Mouse (Mus musculus): ENCODE measurements around the gene Adam15. TPM values are rescaled to one million over a fixed set of nuclear protein-coding genes. Genes with fewer than 3 reads are reported as not detected.

Gene Adam15
- polyA plus RNA-seq, 1 experiment = 190 TPM

DNA sequence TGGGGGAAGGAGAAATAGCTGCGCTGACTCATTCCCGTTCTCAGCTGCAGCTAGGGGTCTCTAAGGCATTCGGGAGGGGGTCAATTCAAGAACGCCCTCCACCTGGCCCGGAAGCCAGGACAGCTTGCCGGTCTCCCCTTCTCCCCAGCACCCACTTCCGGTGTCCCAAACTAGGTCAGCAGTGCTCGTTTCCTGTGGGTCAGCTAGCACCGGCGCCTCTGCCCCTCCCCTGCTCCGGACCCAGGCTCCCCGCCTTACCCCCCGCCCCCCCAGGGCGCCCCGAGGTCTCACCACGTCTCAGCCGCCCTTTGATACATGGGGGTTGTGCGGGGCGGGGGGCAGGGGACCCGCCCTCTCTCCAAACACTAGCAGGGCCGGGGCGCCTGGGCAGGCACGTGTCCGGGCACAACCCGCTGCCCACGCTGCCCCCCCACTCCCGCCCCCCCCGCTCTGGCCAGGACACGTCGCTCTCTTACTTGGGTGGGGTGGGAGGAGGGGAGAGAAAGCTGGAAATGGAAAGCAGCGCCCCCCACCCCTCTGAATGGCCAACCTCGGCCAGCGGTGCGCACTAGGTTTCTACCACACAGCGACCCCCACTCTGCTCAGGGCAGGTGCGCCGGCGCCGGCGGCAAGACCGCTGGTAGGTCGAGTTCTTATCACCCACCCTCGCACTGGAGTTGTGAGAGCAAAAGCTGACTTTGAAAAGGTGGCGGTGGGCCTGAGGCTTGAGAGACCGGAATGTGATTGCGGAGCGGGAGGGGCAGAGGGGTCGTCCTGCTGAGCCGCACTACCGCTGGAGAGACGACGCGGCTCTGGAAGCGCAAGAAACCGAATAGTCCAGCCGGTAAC, 42.1 kb upstream of the Adam15 start:
- H3K4me3 ChIP-seq (replicated peaks; ENCODE audit: extremely low read depth, low read depth, low read length) = peak overlapping the region; percentile 85
- under 1% methylated on average over 55 of the region's 56 CpGs for whole genome bisulfite sequencing
- no peak for TF ChIP-seq POLR2A (IDR thresholded peaks at IDR 0.05; ENCODE audit: borderline replicate concordance, extremely low read depth, low read depth, low read length)
- no peak for TF ChIP-seq CTCF (IDR thresholded peaks at IDR 0.05; ENCODE audit: insufficient read depth, low read length)
- DNase-seq = peak; percentile 66
- peaks cover 29% of the 10 kb centered on the region for H3K4me1 ChIP-seq (ENCODE audit: control insufficient read depth, insufficient read depth, low read length)

DNA sequence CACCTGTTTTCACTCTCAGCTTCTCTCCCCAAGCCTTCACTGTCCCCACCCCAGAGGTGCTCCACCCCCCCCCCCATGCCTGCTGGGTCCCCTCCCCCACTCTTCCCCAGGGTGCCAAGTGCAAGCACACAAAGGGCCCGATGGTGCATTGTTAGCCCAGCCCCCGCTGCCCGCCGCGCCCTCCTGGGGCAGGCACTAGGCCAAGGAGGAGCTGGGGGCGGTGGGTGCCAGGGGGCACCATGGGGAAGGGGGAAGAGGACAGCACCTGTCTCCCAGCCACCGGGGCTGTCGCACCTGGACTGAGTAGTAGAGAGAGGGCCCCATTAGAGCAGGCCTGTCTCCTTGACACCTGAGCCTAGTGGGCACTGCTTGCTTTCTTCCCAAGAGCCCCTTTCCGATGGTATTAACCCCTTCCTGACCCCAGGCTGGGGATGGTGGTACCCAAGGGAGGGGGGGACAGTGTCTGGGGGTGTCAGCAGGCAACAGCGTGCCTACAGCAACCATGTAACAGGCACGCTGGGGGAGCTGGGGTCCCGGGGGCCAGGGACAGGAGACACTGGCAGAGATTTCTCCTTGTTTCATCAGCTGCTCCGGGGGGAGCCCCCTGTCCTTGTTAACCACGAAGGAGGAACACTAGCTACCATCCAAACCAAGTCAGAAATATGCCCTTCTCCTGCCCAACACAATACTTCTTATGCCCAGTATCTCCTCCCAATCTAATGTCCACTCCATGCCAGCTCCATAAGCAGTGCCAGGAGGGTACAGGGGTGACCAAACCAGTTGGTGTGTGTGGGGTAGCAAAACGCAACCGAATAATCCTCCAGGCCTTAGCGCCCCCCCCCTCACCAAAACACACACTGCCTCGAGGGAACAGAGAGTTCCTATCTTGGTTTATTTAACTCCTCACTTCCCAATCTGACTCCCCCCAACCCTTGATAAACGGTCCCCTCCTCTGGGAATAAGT, 41.2 kb upstream of the Adam15 start:
- peak; percentile 36 for DNase-seq
- 18% methylated on average over 19 of the region's 19 CpGs for WGBS
- Histone ChIP-seq H3K4me3 (replicated peaks; ENCODE audit: extremely low read depth, low read depth, low read length) (peak overlapping the region; percentile 85), H3K4me1 (ENCODE audit: control insufficient read depth, insufficient read depth, low read length) (peaks cover 26% of the 10 kb centered on the region)
- TF ChIP-seq CTCF (IDR thresholded peaks at IDR 0.05; ENCODE audit: insufficient read depth, low read length) (no peak), POLR2A (IDR thresholded peaks at IDR 0.05; ENCODE audit: borderline replicate concordance, extremely low read depth, low read depth, low read length) (no peak)

GRCm38 (mm10) chr3:89390111-89390515, 40.3 kb upstream of the Adam15 start:
- peaks cover 19% of the 10 kb centered on the region for H3K4me1 ChIP-seq (ENCODE audit: control insufficient read depth, insufficient read depth, low read length)
- DNase-seq = peak; percentile 33
- 6% methylated on average over 5 of the region's 5 CpGs for WGBS
- no peak for TF ChIP-seq CTCF (IDR thresholded peaks at IDR 0.05; ENCODE audit: insufficient read depth, low read length)
- no peak for TF ChIP-seq POLR2A (IDR thresholded peaks at IDR 0.05; ENCODE audit: borderline replicate concordance, extremely low read depth, low read depth, low read length)
- H3K4me3 ChIP-seq (replicated peaks; ENCODE audit: extremely low read depth, low read depth, low read length) = no peak overlapping the region

GRCm38 (mm10) chr3:89388901-89389740, 39.3 kb upstream of the Adam15 start:
- H3K4me1 ChIP-seq (ENCODE audit: control insufficient read depth, insufficient read depth, low read length) = peaks cover 22% of the 10 kb centered on the region
- WGBS = 39% methylated on average over 6 of the region's 6 CpGs

DNA sequence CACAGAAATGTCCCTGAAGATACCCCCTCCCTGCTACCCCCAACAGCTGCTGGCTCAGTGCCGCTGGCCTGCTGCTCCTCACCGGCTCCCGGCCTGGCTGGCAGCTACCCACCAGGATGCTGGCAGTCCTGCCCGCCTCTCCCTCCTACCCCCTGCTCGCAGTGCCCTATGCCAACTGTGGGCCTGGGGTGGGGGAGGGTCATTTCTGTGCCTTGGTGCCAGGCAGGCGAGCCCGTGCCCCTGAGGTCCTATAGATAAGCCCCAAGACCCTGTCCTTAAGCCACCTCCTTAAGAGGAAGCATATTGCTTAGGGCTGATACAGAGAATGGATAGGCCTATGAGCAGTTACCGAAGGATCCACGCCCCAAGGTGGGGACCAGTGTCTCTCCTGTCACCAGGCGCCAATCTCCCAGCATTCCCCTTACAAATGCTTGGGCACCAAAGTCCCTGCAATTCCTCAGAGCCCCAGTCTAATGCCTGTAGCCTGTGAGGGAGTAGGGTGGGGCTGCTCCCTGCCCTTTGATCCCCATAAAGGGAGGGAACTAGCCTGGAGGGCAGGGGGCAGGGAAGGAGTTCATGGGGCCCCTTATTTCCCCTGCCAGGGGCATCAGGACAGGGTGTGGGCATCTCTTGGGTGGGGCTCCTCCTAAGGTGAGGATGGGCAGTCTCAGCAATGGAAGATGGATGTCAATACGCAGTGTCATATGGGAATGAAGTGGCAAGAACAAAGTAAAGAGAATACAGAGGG, 38.5 kb upstream of the Adam15 start:
- WGBS = 57% methylated on average over 11 of the region's 11 CpGs
- H3K4me1 ChIP-seq (ENCODE audit: control insufficient read depth, insufficient read depth, low read length) = peaks cover 24% of the 10 kb centered on the region
- peak; percentile 25 for DNase-seq
- no peak overlapping the region for H3K4me3 ChIP-seq (replicated peaks; ENCODE audit: extremely low read depth, low read depth, low read length)
- TF ChIP-seq CTCF (IDR thresholded peaks at IDR 0.05; ENCODE audit: insufficient read depth, low read length) (no peak), POLR2A (IDR thresholded peaks at IDR 0.05; ENCODE audit: borderline replicate concordance, extremely low read depth, low read depth, low read length) (no peak)

More at GRCm38 (mm10) chr3:89388901-89389740, 39.3 kb upstream of the Adam15 start:
- no peak overlapping the region for H3K4me3 ChIP-seq (replicated peaks; ENCODE audit: extremely low read depth, low read depth, low read length)
- DNase-seq = no peak
- TF ChIP-seq CTCF (IDR thresholded peaks at IDR 0.05; ENCODE audit: insufficient read depth, low read length) (no peak), POLR2A (IDR thresholded peaks at IDR 0.05; ENCODE audit: borderline replicate concordance, extremely low read depth, low read depth, low read length) (no peak)

GRCm38 (mm10) chr3:89387632-89388031, 37.8 kb upstream of the Adam15 start:
- Histone ChIP-seq H3K4me1 (ENCODE audit: control insufficient read depth, insufficient read depth, low read length) (peaks cover 24% of the 10 kb centered on the region), H3K4me3 (replicated peaks; ENCODE audit: extremely low read depth, low read depth, low read length) (peak overlapping the region; percentile 22)
- 65% methylated on average over 11 of the region's 11 CpGs for WGBS
- peak; percentile 43 for DNase-seq
- TF ChIP-seq POLR2A (IDR thresholded peaks at IDR 0.05; ENCODE audit: borderline replicate concordance, extremely low read depth, low read depth, low read length) (no peak), CTCF (IDR thresholded peaks at IDR 0.05; ENCODE audit: insufficient read depth, low read length) (no peak)

DNA sequence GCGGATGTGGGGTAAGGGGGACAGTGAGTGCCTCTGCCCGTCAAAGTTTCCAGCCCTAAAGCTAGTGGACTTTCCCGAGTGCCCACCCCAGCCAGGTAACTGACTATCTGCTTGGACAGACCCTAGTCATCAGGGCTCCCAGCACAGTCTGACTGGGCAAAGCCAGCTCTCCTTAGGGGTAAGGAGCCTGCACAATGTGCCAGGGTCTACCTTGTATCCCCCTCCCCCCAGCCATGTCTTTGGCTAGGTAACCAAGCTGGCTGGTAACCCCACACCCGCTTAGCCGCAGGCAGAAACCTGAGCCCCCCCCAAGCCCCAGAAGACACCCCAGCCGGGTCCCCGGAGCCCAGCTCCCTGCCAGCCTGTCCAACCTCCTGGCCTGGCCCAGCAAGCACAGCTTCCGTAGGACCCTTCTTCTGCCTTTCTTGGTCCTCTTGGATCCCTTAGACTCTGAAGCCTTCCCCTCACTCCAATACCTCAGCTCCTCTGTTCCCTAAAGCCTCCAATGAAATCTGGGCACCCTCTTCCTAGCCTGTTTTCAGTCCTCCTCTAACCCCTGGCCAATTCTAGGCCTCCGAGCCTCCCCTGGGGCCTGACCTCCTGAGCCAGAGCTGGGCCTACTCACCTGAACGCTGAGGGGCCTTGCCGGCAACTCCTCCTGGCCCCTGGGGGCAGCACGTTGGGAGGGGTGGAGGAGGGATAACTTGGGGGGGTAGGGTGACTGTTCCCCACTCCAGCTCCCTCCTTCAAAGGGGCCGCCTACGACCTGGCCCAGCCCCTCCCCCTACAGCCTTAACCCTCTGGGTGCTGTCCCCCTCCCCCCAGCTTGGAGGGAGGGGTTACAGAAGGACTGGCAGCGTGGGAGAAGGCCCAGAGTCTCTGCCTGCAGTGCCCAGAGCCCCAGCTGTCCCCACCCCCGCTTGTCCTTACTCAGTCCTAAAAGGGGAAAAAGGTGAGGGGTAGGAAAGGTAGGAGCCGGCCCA, 36.9 kb upstream of the Adam15 start:
- TF ChIP-seq CTCF (IDR thresholded peaks at IDR 0.05; ENCODE audit: insufficient read depth, low read length) (no peak), POLR2A (IDR thresholded peaks at IDR 0.05; ENCODE audit: borderline replicate concordance, extremely low read depth, low read depth, low read length) (no peak)
- H3K4me3 ChIP-seq (replicated peaks; ENCODE audit: extremely low read depth, low read depth, low read length) = peak overlapping the region; percentile 23
- 62% methylated on average over 17 of the region's 17 CpGs for WGBS
- peaks cover 24% of the 10 kb centered on the region for H3K4me1 ChIP-seq (ENCODE audit: control insufficient read depth, insufficient read depth, low read length)
- peak; percentile 13 for DNase-seq

All from lung, adult 2 months (tissue).